Mouse (Mus musculus) ES-CJ7 (cell line): ENCODE results near the gene Stag1.

ENCODE experiments used
- DNase-seq: peaks from one replicate; pipeline ENCODE4 v3.0.0; 2011; ENCODE audit warnings: low read depth, low spot score

The Stag1 gene

DNA sequence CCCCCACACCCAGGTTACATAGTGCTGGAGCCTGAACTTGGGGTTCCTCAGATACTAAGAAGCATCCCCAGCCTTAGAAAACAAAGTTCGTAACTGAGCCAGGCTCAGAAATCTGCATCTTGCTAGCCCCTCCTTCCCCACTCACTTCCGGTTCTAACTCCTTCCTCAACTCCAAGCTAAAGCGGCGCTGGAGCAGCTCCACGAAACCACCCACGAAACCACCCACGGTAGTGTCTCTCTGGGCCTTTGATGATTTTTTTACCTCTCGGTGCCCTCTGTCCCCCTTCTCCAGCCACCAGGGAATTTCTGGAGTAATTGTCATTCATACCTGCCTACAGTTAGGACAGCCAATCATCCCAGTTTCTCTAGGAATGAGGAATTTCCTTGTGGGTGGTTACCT is at the start of gene Stag1:
Gene Stag1 (plus strand): TSS at position 253 of the 400 bp plus-strand sequence.
- DNase-seq = peak; percentile 53

DNA sequence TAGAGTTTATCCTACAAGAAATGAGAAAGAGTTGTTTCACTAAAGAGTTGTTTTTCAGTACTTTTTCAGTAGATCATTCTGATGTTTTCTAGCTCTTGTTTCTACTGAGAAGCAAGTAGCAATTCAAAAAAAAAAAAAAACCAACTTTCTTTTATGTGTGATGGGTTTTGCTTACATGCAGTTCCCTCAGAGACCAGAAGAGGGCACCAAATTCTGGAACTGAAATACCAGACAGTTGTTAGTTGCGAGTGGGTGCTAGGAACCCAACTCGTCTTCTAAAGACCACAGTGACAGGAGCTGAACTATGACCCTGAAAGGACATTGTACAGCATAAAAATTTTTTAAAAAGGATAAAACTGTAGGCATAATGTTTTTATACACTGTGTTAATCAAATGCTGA is 49.3 kb upstream of the Stag1 start:
- DNase-seq = peak; percentile 75

- DNase-seq = no peak
Observed at GRCm38 (mm10) chr9:100555686-100556085, 41.9 kb upstream of the Stag1 start.

- DNase-seq = no peak
Observed at GRCm38 (mm10) chr9:100558023-100558573, 39.5 kb upstream of the Stag1 start.

DNA sequence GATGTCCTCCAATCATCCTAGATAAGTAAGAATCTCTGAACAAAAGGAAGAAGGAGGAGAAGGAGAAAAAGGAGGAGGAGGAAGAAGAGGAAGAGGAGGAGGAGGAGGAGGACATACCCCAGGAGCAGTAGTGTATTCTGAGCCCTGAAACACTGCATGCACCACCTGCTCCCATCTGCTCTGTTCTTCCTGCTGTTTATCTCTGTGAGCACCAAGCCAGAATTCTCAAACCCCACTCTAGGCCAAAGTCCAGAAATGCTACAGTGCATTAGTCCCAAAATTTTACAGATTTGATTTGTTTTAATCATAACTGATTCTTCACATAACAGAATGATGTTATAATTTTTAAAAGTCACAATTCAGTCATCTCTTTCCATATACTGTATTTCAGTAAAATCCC is 38.6 kb upstream of the Stag1 start:
- DNase-seq = no peak

DNA sequence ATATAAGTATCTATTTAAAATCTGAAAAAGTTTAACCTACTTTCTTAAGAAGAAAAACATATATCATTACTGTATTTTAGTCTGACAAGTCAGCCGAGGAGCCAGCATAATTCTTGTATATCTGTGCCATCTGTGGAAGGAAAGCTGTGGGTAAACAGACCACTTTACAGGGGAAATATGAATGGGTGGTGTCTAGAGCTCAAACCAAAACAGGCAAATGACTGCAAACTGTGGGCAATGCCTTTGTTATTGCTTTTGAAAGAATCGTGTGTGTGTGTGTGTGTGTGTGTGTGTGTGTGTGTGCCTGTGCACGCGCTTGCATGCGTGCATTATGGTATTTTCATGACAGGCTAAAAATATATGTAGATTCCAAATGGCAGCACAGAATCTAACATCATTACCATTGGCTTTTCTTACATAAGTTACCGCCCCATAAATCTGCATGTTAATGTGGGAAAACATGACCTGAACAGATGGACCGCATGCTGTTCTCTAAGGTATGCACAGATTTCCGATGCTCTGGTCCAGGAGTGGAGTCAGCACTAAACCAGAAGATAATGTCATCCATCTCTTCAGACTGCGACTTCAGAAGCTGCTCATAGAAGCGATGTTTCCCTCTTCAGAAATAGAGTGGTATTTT is 37.2 kb upstream of the Stag1 start:
- no peak for DNase-seq

GRCm38 (mm10) chr9:100569798-100570625 is 27.6 kb upstream of the Stag1 start:
- DNase-seq = peak; percentile 75

GRCm38 (mm10) chr9:100570626-100571233 is 26.9 kb upstream of the Stag1 start, which contains the start of gene Slc35g2:
Gene Slc35g2, minus strand, starts transcription at chr9:100571090.
- peak; percentile 45 for DNase-seq

DNA sequence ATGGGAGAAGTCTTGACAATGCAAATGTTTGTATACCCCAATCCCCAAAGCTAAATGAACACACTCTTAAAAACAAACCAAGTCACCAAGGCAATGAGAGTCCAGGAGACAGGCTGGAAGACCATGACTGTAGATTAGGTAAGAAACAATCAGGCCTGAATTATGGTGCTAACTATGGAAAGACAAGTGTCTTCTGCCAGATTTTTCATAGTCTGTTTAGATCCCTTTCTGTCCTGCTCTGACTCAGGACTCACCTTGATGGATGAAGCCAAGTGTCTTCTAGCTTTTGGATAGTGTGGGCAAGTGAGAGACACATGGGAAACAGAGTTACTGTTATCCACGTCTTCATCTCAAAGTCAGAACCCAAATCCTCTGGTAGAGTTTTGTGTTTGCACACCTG is 26.1 kb upstream of the Stag1 start:
- DNase-seq = no peak

- no peak for DNase-seq
Observed at GRCm38 (mm10) chr9:100573300-100573699, 24.3 kb upstream of the Stag1 start.

GRCm38 (mm10) chr9:100573942-100574341 is 23.7 kb upstream of the Stag1 start:
- DNase-seq = no peak

GRCm38 (mm10) chr9:100580196-100580740 is 17.3 kb upstream of the Stag1 start:
- DNase-seq = peak; percentile 76

DNA sequence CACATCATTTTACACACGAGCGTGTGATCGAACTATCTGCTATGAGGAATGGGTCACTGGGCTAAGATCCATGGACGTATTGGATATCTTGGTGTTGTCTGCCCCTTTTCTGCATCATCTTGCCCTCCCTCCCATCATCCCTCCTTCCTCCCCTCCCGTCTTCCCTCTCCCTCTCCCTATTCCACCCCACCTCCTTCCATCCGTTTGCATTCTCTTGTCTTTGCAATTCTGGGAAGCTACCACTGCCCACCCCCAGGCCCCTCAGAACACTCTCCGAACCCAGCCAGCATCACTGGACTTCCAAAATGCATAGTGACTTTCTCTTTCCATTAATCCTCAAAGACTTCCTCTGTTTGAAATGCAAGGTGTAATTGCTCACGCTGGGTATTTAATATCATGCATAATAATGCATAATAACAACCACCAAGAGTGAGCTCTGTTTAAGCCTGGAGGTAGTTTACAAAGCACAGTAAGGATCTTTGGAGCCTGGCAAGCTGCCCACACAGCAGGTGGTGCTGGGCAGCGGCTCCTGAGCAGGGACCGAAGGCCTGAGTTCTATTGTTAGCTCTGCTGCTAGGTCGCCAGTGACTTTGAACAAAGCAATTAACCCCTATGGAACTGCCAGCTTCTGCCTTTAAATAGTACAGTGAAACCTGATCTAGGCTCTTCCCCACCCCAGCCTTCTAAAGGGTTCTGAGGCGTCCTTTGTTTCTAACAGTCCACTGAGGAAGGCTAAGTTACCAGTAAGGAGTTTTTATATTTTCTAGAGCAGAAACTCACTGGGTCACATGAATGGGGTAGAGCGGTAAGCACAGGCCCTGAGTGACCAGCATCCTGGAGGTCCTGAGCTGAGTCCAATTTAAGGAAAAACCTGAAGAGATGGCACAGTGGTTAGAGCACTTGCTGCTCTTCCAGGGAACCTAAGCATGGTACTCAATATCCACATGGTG is 15.8 kb upstream of the Stag1 start:
- DNase-seq = peak; percentile 91

GRCm38 (mm10) chr9:100582883-100583575 is 14.6 kb upstream of the Stag1 start:
- no peak for DNase-seq

- no peak for DNase-seq
Observed at GRCm38 (mm10) chr9:100584031-100584430, 13.6 kb upstream of the Stag1 start.

DNA sequence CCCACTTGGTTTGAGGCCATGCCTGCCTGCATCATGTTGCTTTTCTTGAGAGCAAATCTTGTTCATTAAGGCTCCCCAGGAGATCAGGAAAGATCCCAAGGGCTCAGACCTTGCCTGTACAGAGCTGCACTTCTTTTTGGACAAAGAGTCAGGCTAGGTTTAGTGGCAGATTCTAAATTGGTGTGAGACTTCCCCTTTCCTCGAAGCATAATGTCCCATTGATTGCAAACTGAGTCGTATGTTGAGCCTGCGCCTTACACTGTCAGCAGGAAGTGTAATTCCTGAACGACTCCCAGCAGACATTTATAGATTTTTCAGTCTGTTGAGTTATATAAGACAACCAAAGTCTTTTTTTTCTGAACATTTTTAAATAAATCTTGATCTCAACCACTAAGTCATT is 7.1 kb upstream of the Stag1 start:
- no peak for DNase-seq

- peak; percentile 66 for DNase-seq
Observed at GRCm38 (mm10) chr9:100596317-100596716, 1.3 kb upstream of the Stag1 start.

- DNase-seq = no peak
Observed at GRCm38 (mm10) chr9:100599761-100600328, 2.2 kb downstream of the Stag1 start.

DNA sequence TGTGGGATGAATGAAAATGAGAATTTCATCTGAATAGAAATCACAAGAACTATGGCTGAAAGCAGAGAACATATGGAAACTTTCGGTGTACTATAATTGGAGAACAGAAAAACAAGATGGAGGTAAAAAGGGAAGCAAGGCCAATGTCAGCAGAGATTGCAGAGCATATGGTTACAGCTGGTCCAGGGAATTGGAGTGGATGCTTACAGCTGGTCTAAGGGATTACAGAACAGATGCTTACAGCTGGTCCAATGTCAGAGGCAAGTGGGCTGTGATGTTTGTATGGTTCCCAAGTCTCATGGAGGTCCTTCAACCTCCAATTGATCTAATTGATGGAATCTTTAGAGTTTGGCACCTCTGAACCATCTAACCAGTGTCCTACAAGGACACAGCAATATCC is 4.5 kb downstream of the Stag1 start:
- DNase-seq = no peak

- DNase-seq = no peak
Observed at GRCm38 (mm10) chr9:100603156-100603555, 5.6 kb downstream of the Stag1 start.
